Mouse (Mus musculus) ovary, postnatal 10 days (tissue): ENCODE data around the gene Map3k1.
A peak's percentile ranks its signal among the peaks of the same experiment; 100 is the strongest.
"Not testable (repeated sequence)": the region's sequence is repeated elsewhere in the genome, so short reads cannot be mapped to it uniquely, and the experiment has no call there.

Source experiments
- DNase-seq: peaks from one replicate; pipeline ENCODE4 v3.0.0; 2022; ENCODE audit warnings: low spot score

Gene Map3k1

DNA sequence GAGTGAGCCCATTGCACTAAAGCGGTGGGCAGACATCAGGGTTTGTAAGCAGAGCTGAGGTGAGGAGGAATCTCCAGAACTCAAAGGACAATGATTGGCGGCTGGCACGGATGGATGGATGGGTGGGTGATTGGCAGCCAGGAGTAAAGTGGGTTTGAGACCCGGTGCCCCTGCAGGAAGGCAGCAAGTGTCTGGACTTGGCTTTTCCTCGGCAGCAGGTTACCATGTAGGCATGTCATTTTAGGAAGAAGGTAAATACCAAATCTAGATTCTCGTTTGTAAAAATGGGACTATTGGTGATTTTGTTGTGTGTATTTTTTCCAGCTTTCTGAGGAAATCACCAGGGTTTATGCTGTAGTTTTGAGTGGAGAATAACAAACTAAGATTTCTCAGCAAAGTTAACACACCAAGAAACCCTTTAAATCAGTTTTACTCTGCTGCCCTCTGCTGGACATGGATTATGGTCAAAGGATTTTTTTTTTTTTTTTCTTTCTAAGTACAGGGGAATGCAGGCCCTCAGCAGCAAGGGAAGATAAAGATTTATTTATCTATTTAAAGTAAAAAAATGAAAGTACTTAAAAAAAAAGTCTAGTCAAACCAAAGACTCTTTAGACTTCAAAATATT is 66.7 kb downstream of the Map3k1 start:
- DNase-seq, result no peak

DNA sequence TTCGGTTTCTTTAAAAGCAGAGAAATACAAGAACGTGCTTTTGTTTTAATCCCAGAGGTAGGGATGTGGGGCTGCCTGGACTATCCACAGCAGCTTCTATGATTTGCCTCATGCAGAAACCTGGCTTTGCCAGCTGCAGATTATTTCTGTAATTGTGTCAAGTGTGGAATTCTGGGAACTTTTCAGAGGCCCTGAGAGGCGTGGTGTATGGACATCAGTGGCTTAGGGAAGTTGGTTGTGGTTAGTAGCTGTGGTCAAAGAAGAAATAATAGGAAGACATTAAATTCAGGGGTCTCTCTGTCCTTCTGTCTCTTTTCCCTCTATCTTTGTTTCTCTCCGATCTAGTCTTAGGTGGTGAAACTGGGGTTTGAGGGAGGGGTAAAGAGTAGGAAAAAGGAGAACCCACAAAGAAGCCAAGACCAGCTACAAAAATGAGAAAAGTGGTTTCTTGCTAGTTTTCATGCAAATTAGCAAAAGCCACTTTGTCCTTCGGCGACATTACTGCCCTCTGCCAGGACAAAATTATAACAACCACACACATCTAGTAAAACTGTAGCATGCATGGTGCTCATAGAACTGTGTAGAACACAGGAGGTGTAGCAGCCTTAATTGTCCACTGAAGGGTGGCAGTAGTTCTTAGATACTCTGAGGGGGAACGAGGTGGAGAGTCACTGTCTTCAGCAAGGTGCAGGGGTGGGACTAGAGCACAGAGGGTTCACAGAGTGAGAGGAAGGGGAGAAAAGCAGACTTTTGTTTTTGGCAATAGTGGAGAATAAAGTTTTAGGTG is 67.4 kb downstream of the Map3k1 start:
- DNase-seq, result no peak

DNA sequence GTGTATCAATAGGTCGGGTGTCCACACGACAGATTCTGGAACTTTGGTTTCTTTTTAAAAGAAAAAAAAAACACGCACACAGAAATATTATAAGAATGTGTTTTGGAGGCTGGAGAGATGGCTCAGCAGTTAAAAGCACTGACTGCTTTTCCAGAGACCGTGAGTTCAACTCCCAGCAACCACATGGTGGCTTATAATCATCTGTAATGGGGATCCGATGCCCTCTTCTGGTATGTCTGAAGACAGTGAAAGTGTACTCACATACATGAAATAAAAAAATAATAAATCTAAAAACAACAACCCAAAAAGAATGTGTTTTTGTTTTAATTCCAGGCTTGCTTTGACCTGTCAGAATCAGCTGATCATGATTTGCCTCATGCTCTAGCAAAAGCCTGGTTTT is 81.9 kb downstream of the Map3k1 start:
- no peak for DNase-seq

DNA sequence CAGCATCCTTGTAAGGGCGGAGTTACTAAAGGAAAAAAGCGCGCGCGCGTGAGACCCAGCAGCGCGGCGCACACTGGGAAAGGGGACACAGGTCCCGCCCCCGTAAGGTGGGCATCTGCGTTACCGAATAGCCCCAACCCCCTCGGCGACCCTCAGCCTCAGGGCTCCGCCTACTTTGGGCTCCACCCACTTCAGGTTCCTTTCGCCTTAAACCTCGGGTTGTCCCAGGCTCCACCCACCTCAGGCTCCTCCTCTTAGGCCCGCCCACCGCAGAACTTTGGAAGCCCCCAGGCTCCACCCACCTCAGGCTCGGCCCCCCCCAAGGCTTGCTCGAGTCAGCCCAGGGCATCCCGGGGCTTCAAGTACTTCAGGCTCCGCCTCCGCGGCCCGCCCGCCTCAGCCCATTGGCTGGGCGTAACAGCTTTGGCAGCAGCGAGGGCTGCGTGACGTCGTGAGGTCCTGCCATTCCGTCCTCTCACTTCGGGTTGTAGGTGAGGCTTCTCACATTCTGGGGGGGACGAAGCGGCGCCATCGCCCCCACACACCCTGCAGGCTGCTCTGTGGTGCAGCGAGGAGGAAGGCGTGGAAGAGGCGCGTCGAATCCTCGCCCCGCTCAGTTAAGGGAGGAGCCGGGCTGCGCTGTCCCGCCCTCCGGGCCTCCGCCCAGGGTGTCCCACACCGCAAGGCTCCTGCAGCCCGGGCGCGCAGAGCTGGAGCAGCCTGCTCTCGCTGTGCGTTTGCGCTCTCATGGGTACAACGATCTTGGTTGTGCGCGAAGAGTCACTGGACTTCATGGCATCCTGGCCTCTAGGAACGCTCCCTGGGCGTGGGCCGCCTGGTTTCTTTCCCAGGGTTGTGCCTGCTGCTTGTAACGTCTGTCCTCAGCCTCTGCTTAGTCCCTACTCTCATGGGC is 83.4 kb downstream of the Map3k1 start:
- peak; percentile 84 for DNase-seq

DNA sequence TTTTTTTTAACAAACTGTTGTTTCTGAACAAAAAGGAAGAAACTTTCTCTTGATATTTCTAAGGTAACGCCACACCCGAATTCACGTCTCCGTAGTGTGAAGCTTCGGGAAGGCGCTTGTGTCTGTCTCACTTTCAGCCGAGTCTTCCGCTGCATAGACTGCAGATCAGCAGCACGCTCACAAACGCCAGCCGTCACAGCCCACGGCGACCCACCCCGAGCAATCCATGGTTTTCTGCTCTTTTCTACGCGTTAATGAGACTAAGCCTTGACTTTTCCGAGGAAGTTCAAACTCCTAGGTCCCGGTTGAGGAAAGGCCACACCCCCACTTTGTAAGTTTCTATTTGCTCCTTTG is 84.0 kb downstream of the Map3k1 start:
- DNase-seq, result no peak

DNA sequence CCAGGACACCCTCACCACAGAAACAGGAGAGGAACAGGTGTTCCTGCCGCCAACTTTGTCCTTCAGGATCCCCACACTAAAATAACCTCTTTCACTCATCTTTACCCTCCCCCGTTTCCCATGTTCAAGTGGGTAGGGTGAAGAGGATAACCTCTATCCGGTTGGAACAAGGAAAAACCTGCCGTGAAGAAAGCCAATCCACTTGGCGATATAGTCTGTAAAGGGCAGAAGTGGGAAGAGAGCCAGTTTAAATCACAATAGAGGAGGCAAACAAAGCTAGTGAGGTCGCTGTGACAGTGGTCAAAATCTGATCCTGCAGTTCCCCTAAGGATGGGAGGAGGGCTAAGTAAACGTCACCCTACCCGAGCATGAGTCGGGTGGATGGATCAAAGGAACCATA is 89.1 kb downstream of the Map3k1 start:
- no peak for DNase-seq

DNA sequence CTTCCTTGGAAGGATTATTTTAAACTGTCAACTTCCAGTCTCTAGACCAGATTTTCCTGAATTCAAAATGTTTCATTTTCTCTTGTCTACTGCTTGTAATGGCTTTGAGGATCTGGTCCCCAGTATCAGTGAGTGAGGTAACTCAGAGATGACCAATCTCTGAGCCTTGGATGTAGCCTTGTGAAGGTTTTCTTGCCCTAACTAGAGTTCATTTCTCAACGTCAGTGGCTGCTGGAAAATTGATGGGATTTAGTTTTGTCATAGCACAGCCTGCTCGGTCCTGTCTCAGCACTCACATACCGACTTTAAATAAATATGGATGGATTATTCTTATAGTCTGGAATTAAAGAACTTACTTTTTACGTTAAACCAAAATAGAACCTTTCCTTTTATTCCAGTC is 98.3 kb downstream of the Map3k1 start:
- no peak for DNase-seq

DNA sequence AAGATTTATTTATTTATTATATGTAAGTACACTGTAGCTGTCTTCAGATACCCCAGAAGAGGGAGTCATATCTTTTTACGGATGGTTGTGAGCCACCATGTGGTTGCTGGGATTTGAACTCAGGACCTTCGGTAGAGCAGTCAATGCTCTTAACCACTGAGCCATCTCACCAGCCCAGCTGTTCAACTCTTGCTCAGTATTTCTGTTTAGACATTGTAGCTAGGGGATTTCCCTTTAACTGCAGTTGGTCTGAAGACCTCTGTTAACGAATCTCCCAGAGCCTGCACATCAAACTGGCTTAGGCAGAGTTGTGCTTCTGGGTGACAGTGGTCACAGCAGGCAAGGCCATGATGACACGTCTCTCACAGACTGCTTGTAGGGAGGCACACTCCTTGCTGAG is 104.8 kb downstream of the Map3k1 start:
- DNase-seq, result not testable (repeated sequence)

DNA sequence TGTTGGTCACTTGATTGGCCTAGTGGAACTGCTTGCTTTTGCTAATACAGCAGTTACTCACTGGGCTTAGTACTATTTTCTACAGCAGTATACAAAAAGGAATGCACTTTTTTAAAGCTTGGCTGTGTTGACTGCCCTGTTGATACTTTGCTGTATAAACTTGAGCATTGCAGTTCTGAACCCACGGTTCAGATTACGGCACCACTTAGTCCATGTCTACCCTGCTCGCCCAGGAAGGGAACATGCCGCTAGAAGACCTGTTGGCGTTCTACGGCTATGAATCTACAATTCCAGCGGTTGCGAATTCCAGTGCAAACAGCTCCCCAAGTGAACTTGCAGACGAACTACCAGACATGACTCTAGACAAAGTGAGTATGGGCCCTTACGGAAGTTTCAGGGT is 105.4 kb downstream of the Map3k1 start:
- no peak for DNase-seq
